Mouse (Mus musculus) embryonic stem cell, embryonic (primary cell): ENCODE measurements at regions not wholly inside any gene's neighbourhood (a gene's known extent, or its start where the extent isn't known, plus 50 kb on each side); places are given as distances from the start of the nearest gene placed in this dataset.
"Not testable (repeated sequence)": the region's sequence is repeated elsewhere in the genome, so short reads cannot be mapped to it uniquely, and the experiment has no call there.

Experiments
- CTCF ChIA-PET, 4 experiments: fragments of 300-600 bp in 2 of 4; fragments of 350-600 bp in 2 of 4; sonication (Branson Sonifier 250); formaldehyde crosslinking; loops; one replicate each; lab custom pipeline; 2022; ENCODE audit warnings: inconsistent platforms in 2 of 4; lab: Charles Lee
- POLR2A ChIA-PET, 4 experiments: fragments of 300-600 bp in 2 of 4; fragments of 350-600 bp in 2 of 4; sonication (Branson Sonifier 250); formaldehyde crosslinking; loops; one replicate each; lab custom pipeline; 2022; ENCODE audit warnings: antibody characterized with exemption in 4 of 4, inconsistent platforms in 1 of 4; lab: Charles Lee

DNA sequence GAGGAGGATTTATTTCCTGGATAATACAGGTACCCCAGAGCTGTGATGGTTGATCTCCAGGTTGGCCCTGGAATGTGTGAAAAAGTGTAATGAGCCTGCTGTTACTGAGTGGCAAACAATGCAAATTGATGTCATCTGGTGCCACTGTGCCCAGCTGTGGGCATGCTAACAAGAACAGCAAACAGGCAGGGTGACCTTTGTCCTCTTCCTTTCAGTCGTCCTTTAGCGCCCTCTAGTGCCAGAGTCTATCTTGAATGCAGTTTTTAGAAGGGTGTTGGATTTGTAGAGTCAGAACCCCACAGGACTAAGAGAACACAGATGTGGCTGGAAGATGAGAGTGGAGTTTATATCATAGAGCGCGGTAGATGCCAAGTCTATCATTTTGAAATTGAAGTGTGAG is 164.3 kb downstream of the Sdhaf3 start:
- CTCF ChIA-PET, result interaction anchor here in 1 of 4 experiments (0.6 kb wide), 2 partner anchors 177 to 178 kb away, joined by 3 read pairs; no protein-coding TSS in a partner anchor
- POLR2A ChIA-PET, result interaction anchor here in 1 of 4 experiments (1.0 kb wide), 2 partner anchors 13 to 58 kb away, joined by 3 read pairs; no protein-coding TSS in a partner anchor

DNA sequence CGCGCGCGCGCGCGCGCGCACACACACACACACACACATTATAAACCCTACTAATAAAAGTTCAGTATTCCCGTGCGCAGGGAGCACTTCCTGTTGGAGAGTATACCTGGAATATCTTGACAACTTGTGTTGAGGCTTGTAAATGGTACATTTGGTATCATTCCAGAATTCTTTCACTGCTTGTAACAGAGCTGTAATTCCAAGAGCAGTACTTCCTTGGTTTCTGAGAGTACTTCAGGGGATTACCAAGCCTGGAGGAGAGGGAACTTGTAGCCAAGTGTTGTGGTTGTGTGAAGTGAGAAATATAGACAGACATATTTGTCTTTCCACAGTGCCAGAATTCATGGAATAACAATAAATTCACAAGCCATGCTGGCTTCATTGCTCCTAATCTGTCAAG is 177.2 kb downstream of the Sdhaf3 start:
- ChIA-PET CTCF (no interaction called here), POLR2A (interaction anchor here in 1 of 4 experiments (0.7 kb wide), 1 partner anchor 12 kb away, joined by 3 read pairs; no protein-coding TSS in a partner anchor)

DNA sequence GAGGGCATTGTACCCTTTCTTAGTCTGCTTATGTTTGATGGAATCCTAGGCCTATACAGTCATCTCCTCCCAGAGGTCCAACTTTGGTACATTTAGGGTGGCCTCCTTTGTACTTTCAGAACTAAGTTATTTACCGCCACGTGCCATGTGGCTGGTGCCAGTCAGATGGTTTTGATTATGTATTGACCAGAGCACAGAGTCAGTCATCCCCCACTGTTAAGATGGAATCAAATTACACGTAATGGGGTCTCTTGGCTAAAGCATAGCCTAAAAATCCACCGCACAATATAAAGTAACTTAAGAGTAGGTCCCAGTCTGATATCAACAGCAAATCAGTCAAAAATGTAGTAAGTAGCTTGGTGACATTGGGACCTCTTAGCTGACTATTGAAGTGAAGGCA is 178.3 kb downstream of the Sdhaf3 start:
- ChIA-PET CTCF (no interaction called here), POLR2A (no interaction called here)

DNA sequence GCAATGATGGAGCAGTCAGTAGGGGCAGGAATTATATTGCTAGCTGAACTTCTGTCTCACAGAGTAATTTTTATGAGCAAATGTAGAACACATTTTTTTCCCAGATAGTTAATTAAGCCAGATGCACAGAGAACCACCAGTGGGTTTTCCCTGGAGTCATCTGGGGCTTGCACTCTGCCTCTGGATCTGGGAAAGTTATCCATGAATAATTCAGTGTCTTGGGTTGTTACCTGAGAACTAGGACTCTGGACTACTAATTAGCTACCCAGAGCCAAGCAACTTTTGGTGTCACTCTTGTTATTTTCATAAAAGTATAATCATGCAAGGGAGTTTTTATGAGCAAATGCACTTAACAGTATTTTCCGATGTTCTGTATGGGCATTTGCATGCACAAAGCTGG is 179.1 kb downstream of the Sdhaf3 start:
- ChIA-PET POLR2A (no interaction called here), CTCF (no interaction called here)

DNA sequence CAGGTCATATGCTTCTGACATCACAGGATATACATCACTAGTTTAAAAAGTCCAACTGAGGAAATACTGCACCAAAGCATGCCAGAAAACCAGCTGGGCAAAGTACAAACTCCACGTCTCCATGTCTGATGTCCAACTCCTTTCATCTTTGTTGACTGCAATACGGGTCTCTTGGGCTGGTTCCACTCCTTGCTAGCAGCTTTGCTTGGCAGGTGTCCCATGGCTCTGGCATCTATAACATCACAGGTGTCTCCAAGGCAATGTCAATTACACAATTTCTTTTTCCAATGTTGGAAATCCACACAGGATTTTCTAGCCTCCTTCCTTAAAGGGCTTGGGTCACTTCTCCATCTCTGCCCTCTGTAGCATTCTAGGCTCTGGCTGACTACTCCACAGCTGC is 225.9 kb downstream of the Sdhaf3 start:
- POLR2A ChIA-PET, result no interaction called here

DNA sequence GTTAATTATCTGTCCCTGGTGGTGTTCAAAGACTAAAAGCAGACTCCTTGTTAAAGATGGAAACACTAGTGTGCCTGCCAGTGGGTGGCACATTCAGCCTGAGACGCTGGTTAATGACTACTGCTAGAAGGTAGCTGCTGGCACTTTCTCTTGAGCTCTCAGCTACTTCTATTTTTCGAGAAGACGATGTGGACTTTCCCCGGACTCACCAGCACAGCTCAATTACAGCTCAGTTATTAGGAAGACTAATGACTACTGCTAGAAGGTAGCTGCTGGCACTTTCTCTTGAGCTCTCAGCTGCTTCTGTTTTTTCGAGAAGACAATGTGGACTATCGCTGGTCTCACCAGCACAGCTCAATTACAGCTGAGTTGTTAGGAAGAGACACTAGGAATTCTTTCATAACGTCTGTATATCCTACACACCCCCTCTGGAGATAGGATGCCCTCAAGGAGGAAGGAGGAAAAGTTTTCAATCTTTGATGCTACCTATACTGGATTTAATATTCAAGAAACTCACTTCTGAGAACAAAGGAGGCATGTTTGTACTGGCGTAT is 243.3 kb downstream of the Sdhaf3 start:
- ChIA-PET POLR2A (no interaction called here), CTCF (no interaction called here)

More for the DNA sequence above, 225.9 kb downstream of the Sdhaf3 start:
- CTCF ChIA-PET, result no interaction called here

DNA sequence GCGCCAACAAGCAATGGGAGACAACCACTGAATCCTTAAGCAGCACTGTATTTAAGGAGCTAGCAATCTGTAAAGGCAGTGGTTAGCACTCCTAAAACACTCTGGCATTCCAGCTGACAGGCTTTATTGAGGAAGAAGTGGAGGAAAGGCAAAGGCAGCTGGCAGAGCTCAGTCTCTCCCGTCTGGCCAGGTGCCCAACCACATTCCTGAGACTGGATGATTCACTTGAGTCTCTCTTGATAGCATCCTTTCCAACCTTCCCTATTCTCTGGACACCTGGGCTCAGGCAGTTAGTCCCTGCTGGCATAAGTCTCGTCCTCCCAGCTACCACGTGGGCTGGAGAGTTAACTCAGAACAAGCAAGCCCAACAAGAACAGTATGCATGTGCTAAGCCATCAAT is 260.1 kb downstream of the Sdhaf3 start:
- CTCF ChIA-PET, result no interaction called here
- POLR2A ChIA-PET, result no interaction called here

DNA sequence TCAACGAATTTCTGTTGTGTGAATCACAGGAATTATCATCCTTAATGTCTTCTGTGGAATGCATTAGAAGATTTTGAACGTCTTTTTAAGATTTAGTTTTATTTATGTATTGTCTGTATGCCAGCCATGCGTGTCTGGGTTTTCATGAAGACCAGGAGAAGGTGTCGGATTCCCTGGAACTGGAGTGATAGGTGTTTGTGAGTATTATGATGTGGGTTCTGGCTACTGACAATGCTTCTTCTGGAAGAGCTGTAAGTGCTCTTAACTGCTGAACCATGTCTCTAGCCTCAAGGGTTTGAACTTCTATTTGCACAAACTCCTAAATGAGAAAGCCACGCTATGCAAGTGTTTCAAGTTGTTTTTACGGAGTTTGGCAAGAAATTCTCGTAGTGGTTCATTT is 296.5 kb downstream of the Sdhaf3 start:
- ChIA-PET POLR2A (no interaction called here), CTCF (no interaction called here)

DNA sequence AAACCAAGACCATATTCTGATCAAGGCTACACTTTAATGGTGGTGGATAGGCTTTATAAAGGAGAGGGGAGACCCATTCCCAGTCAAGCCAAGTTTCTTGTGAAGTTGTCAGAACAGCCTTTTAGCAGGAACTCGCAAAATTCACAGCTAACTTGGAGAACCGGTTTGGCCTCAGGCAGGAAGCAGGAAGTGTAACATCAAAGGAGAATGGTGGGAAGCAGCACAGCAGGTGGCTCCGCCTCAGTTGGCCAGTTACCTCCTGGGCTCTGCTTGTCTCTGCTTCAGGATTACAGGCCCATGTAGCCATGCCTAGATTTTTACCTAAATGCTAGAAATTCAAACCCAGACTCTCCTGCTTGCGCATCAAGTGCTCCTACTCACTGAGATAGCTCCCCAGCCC is 277.2 kb upstream of the Tac1 start:
- CTCF ChIA-PET, result no interaction called here

DNA sequence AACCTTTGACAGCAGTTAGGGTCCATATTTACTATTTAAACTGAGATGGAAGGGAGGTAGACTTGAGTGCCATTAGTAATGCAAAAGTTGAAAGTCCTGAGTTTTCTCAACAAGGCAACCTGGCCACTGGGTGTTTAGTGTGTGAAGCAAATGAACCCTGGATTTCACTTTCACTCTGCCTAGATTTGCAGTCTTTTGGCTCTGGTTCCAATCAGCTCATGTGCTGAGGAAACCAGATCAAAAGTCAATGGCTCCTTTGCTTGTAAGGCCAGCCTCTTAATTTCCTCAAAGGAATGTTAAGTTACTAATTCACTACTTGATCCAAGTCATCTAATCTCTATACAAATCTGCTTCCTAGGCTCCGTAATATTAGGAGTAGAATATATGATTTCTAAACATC is 247.7 kb upstream of the Tac1 start:
- POLR2A ChIA-PET, result no interaction called here
- CTCF ChIA-PET, result no interaction called here

More for the DNA sequence above, 277.2 kb upstream of the Tac1 start:
- POLR2A ChIA-PET, result no interaction called here

DNA sequence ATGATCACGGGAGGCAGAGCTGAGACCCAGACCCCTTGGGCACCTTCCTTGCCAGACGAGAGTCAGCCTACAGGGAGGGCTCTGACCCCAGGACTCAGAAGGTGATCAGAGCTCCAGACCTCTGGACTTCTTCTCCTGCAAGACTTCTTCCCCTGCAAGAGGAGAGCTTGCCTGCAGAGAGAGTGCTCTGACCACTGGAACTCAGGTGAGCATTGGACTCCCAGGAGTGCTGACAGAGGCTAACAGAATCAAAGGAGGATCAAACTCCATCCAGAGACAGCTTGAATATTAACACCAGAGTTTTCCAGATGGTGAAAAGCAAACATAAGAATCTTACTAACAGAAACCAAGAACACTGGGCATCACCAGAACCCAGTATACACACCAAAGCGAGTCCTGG is 241.2 kb upstream of the Tac1 start:
- POLR2A ChIA-PET, result no interaction called here
- CTCF ChIA-PET, result interaction anchor here in 1 of 4 experiments (0.6 kb wide), 1 partner anchor 49 kb away, joined by 6 read pairs; no protein-coding TSS in a partner anchor

DNA sequence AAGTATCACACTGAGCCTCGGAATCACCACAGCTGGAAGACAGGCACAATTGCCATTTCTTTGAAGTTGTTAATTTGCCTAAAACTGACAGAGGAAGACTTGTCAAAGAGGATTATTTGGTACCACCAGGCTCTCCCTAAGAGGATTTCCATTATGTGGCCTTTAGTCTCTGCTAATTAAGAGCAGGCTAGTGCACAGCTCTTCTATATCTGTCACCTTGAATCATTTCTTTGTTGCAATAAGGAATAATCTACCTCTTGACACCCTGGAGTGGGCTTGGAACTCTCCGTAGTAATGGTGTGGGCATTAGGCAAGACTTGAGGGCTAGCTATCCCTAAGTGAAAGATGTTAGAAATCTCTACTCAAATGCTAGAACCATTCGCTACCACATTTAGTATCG is 227.7 kb upstream of the Tac1 start:
- ChIA-PET POLR2A (no interaction called here), CTCF (no interaction called here)

DNA sequence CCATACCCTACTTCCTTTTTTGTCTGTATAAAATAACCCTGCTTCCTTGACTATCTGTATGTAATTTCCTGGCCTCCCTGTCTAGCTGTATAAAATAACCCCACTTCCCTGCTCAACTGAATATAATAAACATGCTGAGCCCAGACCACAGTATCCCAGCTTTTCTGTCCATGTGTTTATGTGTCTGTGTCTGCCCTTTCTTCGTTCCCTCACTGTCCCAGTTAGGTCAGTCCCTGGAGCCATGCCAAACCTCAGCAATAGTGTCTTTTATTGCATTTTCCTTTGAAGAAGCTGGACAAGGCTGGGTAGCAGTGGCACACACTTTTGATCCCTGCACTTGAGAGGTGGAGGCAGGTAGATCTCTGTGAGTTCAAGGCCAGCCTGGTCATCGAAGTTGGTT is 198.0 kb upstream of the Tac1 start:
- CTCF ChIA-PET, result interaction anchor here in 1 of 4 experiments (0.7 kb wide), 1 partner anchor 172 kb away, joined by 3 read pairs; no protein-coding TSS in a partner anchor

DNA sequence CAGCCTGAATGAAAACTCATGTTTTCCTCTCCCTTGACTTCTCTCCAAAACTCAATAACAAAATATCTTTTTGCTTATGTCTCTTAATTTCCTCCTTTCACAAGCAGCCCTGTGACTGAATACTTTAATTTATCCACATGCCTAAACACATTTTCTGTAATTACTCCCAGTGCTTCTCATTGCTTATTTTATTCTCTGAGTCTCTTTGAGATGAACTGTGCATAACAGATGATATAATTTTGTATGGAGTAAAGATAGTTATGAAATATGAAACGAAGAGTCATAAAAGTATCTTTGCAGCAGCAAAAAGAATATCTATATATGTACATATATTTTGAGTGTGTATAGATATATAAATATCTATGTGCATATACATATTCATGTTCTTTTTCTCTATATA is 187.5 kb upstream of the Tac1 start:
- ChIA-PET POLR2A (no interaction called here), CTCF (no interaction called here)

More for the DNA sequence above, 198.0 kb upstream of the Tac1 start:
- POLR2A ChIA-PET, result no interaction called here

DNA sequence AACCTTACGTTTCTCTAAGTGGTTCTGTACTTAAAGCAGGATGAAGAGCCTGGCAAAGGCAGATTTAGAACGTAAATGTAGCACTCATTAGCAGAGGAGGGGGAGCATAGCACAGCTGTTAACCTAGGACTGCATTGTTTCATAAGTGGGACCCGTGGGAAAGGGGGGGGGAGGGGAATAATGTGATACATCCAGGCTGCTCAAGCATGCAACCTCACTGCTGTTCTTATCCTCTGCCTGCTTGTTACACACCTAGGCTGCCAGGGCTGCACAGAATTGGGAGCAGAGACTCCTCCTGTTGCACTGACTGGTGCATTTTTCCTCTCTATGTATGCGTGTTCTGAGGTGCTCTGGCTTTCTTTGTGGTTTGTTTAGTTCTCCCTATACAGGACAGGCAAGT is 180.1 kb upstream of the Tac1 start:
- CTCF ChIA-PET, result no interaction called here

DNA sequence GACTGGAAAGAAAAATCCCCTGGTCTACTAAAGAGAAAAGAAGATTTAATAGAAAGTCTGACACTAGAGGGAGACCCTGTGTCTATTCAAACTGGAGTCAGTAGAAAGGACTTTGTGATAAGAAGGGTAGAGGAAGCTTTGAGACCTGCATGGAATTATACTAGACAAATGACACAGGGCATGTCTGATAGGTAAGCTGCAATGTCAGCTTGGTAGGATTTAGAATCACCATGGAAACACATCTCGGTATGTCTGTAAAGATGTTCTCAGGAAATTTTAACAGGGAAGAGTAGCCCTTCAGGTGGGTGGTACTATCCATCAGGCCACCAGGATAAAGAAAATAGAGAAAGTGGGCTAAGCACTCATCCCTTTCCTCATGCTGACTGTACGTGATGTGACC is 178.8 kb upstream of the Tac1 start:
- ChIA-PET CTCF (no interaction called here), POLR2A (no interaction called here)

More for the DNA sequence above, 180.1 kb upstream of the Tac1 start:
- POLR2A ChIA-PET, result no interaction called here

DNA sequence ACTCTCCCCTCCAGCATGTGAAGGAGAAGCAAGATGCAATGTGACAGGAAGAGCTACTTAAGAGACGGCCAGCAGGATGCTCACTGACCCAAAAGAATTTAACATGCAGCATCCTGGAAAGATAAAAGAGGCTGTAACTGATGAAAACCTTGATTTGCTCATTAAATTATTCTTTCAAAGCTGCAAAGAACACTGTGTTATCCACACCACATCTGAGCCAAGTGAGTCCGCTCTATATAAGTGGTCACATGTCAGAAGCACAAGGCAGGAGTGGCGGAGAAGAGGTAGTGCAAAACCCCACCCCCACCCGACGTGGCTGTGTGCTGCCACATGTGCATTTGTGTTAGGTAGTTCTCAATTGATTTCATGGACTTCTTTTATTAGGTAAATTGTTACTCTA is 176.0 kb upstream of the Tac1 start:
- POLR2A ChIA-PET, result no interaction called here
- CTCF ChIA-PET, result no interaction called here

DNA sequence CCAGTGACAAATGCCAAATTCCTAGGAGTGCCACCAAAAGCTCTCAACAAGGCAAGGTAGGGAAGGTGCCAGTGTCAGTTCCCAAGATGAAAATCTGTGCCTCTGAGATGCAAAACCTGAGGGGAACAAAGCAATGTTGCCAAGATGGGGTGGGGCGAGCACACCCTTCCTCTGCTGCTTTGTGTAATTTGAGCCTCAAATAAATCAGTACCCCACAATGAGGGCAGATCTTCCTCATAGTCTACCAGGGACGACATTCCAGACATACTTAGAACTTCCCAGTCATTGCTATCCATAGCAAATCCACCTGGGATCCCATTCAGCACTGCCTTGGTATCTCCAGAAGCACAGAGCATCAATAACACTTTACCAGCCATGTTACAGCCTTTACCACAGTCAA is 129.9 kb upstream of the Tac1 start:
- ChIA-PET POLR2A (no interaction called here), CTCF (interaction anchor here in 1 of 4 experiments (0.6 kb wide), 1 partner anchor 24 kb away, joined by 3 read pairs; no protein-coding TSS in a partner anchor)

DNA sequence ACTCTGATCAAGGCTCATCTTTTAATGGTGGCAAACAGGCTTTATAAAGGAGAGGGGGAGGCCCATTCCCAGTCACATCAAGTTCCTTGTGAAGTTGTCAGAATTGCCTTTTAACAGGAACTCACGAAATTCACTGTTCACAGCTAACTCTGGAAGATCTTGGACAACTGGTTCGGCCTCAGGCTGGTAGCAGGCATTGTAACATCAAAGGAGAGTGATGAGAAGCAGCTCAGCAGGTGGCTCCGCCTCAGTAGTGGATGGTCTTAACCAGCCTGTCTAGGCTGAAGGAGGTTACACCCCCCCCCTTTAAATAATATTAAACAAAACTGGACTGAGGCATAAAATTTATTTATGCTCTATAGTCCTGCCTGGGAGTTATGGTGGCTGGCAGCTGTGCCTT is 113.0 kb upstream of the Tac1 start:
- ChIA-PET POLR2A (interaction anchor here in 2 of 4 experiments (0.6 to 0.7 kb wide), 2 partner anchors 56 to 176 kb away, joined by 3 read pairs; no protein-coding TSS in a partner anchor), CTCF (no interaction called here)

DNA sequence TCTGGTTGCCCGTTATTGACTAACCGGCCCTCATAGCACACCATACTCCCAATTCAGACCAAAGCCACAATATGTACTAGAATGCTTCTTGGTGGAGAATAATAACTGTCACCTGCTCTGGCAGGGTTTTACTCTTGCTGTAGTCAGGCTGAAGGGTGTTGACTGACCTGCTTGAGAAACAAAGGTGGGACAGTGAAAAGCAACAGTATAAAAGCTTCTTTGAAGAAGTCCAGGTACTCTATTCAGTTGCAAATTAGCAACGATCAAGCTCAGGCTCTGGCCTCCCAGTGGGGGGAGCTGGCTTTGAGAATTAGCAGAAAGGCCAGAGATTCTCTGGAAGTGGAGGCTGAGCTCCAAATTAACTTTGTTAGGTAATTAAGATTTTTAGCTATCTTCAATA is 112.4 kb upstream of the Tac1 start:
- CTCF ChIA-PET, result not testable (repeated sequence)
- POLR2A ChIA-PET, result interaction anchor here in 2 of 4 experiments (0.6 to 0.7 kb wide), 2 partner anchors 57 to 176 kb away, joined by 3 read pairs; no protein-coding TSS in a partner anchor

DNA sequence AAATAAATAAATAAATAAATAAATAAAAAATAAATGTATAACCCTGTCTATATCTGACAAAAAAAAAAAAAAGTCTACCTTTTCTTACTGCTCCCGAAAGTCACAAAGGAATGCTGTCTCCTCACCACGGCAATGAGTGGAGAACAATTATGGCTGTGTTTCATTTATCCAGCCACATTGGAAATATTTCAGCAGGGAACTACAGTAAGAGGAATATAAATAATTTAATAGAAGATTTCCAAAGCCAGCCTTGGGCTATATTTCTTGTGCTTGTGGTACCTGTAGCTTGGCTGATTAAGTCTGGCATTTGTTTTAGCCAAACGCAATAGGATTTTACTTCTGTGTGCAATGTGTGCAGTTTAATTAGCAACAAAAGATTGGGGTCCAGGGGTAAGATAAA is 98.8 kb upstream of the Tac1 start:
- CTCF ChIA-PET, result no interaction called here
- POLR2A ChIA-PET, result no interaction called here
